Mouse (Mus musculus): Measurements from ENCODE around the gene Prmt6.
A peak's percentile ranks its signal among the peaks of the same experiment; 100 is the strongest.

The Prmt6 gene

GRCm38 (mm10) chr3:110250839-110251700, at the start of gene Prmt6:
Prmt6 (minus strand) TSS chr3:110250998.
- peak; percentile 89 for DNase-seq (ENCODE audit: low read depth, low spot score)

- no peak for DNase-seq (ENCODE audit: low read depth, low spot score)
Measured at GRCm38 (mm10) chr3:110290485-110291045, 39.8 kb upstream of the Prmt6 start.

- no peak for DNase-seq (ENCODE audit: low read depth, low spot score)
Measured at GRCm38 (mm10) chr3:110282651-110283050, 31.9 kb upstream of the Prmt6 start.

GRCm38 (mm10) chr3:110267790-110268189, 17.0 kb upstream of the Prmt6 start:
- no peak for DNase-seq (ENCODE audit: low read depth, low spot score)

GRCm38 (mm10) chr3:110253105-110253504, 2.3 kb upstream of the Prmt6 start:
- no peak for DNase-seq (ENCODE audit: low read depth, low spot score)

- DNase-seq (ENCODE audit: low read depth, low spot score): peak; percentile 36
Measured at GRCm38 (mm10) chr3:110249891-110250838, 633 bp downstream of the Prmt6 start.

- DNase-seq (ENCODE audit: low read depth, low spot score): no peak
Measured at GRCm38 (mm10) chr3:110236819-110237463, 13.9 kb downstream of the Prmt6 start.
